Mouse (Mus musculus): Measurements from ENCODE around the gene Matn3. TPM values are rescaled to one million over a fixed set of nuclear protein-coding genes. Genes with fewer than 3 reads are reported as not detected.
"Not testable (repeated sequence)": the region's sequence is repeated elsewhere in the genome, so short reads cannot be mapped to it uniquely, and the experiment has no call there.

Matn3 gene
- total RNA-seq, 2 experiments from 2014 or later = not detected

GRCm38 (mm10) chr12:8935349-8935748 is 12.4 kb upstream of the Matn3 start:
- DNase-seq (ENCODE audit: low spot score) = peak; percentile 57

GRCm38 (mm10) chr12:8936210-8936609 is 11.5 kb upstream of the Matn3 start:
- not testable (repeated sequence) for DNase-seq (ENCODE audit: low spot score)

- no peak for DNase-seq (ENCODE audit: low spot score)
Observed at GRCm38 (mm10) chr12:8939490-8939889, 8.2 kb upstream of the Matn3 start.

GRCm38 (mm10) chr12:8940011-8941005 is 7.4 kb upstream of the Matn3 start:
- DNase-seq (ENCODE audit: low spot score) = no peak

- DNase-seq (ENCODE audit: low spot score) = no peak
Observed at GRCm38 (mm10) chr12:8941131-8941615, 6.6 kb upstream of the Matn3 start.

- DNase-seq (ENCODE audit: low spot score) = no peak
Observed at GRCm38 (mm10) chr12:8941699-8942392, 5.9 kb upstream of the Matn3 start.

GRCm38 (mm10) chr12:8947163-8947562 is 566 bp upstream of the Matn3 start:
- no peak for DNase-seq (ENCODE audit: low spot score)

- DNase-seq (ENCODE audit: low spot score) = no peak
Observed at GRCm38 (mm10) chr12:8953136-8953535, 5.4 kb downstream of the Matn3 start.

GRCm38 (mm10) chr12:8954161-8954561 is 6.4 kb downstream of the Matn3 start:
- no peak for DNase-seq (ENCODE audit: low spot score)

- peak; percentile 16 for DNase-seq (ENCODE audit: low spot score)
Observed at GRCm38 (mm10) chr12:8961607-8962316, 14.0 kb downstream of the Matn3 start.

- DNase-seq (ENCODE audit: low spot score) = peak; percentile 87
Observed at GRCm38 (mm10) chr12:8969828-8970227, 22.1 kb downstream of the Matn3 start.

- peak; percentile 92 for DNase-seq (ENCODE audit: low spot score)
Observed at GRCm38 (mm10) chr12:8973820-8974465, 26.2 kb downstream of the Matn3 start, which contains the start of gene Wdr35. Wdr35 (plus strand) TSS chr12:8973892.

GRCm38 (mm10) chr12:8975076-8975475 is 27.3 kb downstream of the Matn3 start:
- no peak for DNase-seq (ENCODE audit: low spot score)

- no peak for DNase-seq (ENCODE audit: low spot score)
Observed at GRCm38 (mm10) chr12:8993231-8993630, 45.5 kb downstream of the Matn3 start.

GRCm38 (mm10) chr12:8998318-8998717 is 50.6 kb downstream of the Matn3 start:
- no peak for DNase-seq (ENCODE audit: low spot score)

- DNase-seq (ENCODE audit: low spot score) = peak; percentile 77
Observed at GRCm38 (mm10) chr12:9002038-9002648, 54.4 kb downstream of the Matn3 start.

- DNase-seq (ENCODE audit: low spot score) = no peak
Observed at GRCm38 (mm10) chr12:9007146-9007545, 59.4 kb downstream of the Matn3 start.

GRCm38 (mm10) chr12:9007811-9008210 is 60.1 kb downstream of the Matn3 start:
- no peak for DNase-seq (ENCODE audit: low spot score)

- no peak for DNase-seq (ENCODE audit: low spot score)
Observed at GRCm38 (mm10) chr12:9010311-9010710, 62.6 kb downstream of the Matn3 start.

GRCm38 (mm10) chr12:9016376-9016775 is 68.6 kb downstream of the Matn3 start:
- no peak for DNase-seq (ENCODE audit: low spot score)

GRCm38 (mm10) chr12:9020431-9020830 is 72.7 kb downstream of the Matn3 start:
- DNase-seq (ENCODE audit: low spot score) = no peak
